In genomic region chr1:164855700-164856099, GRCm38 (mm10) we compare ENCODE assay signal across 8 mouse cellular contexts. TPM values are rescaled to one million over a fixed set of nuclear protein-coding genes. Genes with fewer than 3 reads are reported as not detected.
DNase-seq lines count a peak whose midpoint lies in the region; ATAC-seq and TF ChIP-seq lines count a peak whose summit lies in the region.
"Not testable (repeated sequence)": the region's sequence is repeated elsewhere in the genome, so short reads cannot be mapped to it uniquely, and the experiment has no call there.
"Had no signal": no experiment of that assay in that cellular context is flagged by ENCODE, and none has a peak within 500 bp of the region (broad histone marks: within the 10 kb centered on the region; RNA-seq: fewer than 3 reads in every experiment).

No protein-coding gene starts in this region.

- H3K4me1 ChIP-seq in heart, adult 2 months (ENCODE audit: control insufficient read depth, insufficient read depth, low read length); intestine, embryonic 15.5 days (replicated peaks): not testable (repeated sequence)

- not testable (repeated sequence) for H3K36me3 ChIP-seq in heart, adult 2 months (ENCODE audit: control insufficient read depth, insufficient read depth, low read length); intestine, embryonic 15.5 days

- not testable (repeated sequence) for H3K9ac ChIP-seq in heart, adult 2 months (ENCODE audit: low read depth, low read length); intestine, embryonic 15.5 days

- not testable (repeated sequence) for TF ChIP-seq EP300 in heart, adult 2 months (IDR thresholded peaks at IDR 0.05; ENCODE audit: insufficient read depth, low read depth, low read length)

- peak overlapping the region; percentile 7; the same call in 1 of the 2 replicates for H3K27ac ChIP-seq in heart, adult 2 months
- not testable (repeated sequence) for H3K27ac ChIP-seq in intestine, embryonic 15.5 days

- H3K79me2 ChIP-seq in heart, adult 2 months (replicated peaks; ENCODE audit: control insufficient read depth, insufficient read depth, low read length): not testable (repeated sequence)

- not testable (repeated sequence) for H3K4me2 ChIP-seq in intestine, embryonic 15.5 days (replicated peaks)

- not testable (repeated sequence) for H3K4me3 ChIP-seq in heart, adult 2 months; intestine, embryonic 15.5 days (replicated peaks)

- WGBS in heart, adult 2 months: 41% methylated on average over 2 of the region's 2 CpGs
- 42% methylated on average over 2 of the region's 2 CpGs for WGBS in intestine, embryonic 15.5 days

- ATAC-seq in cerebellum, adult (ENCODE audit: insufficient number of reproducible peaks, low FRiP score, low TSS enrichment): peak; percentile 80
- ATAC-seq in intestine, embryonic 15.5 days: peak; percentile 63

- not testable (repeated sequence) for H3K9me3 ChIP-seq in intestine, embryonic 15.5 days

- intact Hi-C loops in heart, adult 2 months (cut with DNase I): not testable (repeated sequence)

- peak; percentile 51 to 80 for DNase-seq in adrenal gland, adult (ENCODE audit: inconsistent age in 2 of 2, low spot score in 1 of 2)
- peak; percentile 78 to 88 for DNase-seq in cerebellum, postnatal 25 days
- peak; percentile 34 to 45 for DNase-seq in heart, adult 2 months
- peak; percentile 42 to 79 for DNase-seq in kidney, postnatal 36 days
- peak; percentile 32 for DNase-seq in ovary, adult 18-20 months (ENCODE audit: low spot score)

- TF ChIP-seq POLR2A in heart, adult 2 months (IDR thresholded peaks at IDR 0.05; ENCODE audit: insufficient read depth, low read depth, low read length): not testable (repeated sequence)

- not testable (repeated sequence) for TF ChIP-seq CTCF in heart, adult 2 months (IDR thresholded peaks at IDR 0.05)

- not testable (repeated sequence) for H3K27me3 ChIP-seq in heart, adult 2 months (ENCODE audit: control insufficient read depth, insufficient read depth, low read length); intestine, embryonic 15.5 days (replicated peaks)

RNA-seq across cellular contexts. Expression of gene Dpt, which starts 59.3 kb away (rescaled TPM):
- total RNA-seq in heart, adult 2 months (2021): 100 to 1,000 TPM in 1 of 2 experiments, 10 to 100 TPM in 1; 89.3 to 108 TPM
- polyA plus RNA-seq in heart, adult 2 months (2012; rRNA removed): 69.7 and 129 TPM in 2 replicates
- 5.7 and 8.2 TPM in 2 replicates for polyA plus RNA-seq in intestine, embryonic 15.5 days (2015; fragmentation: Nextera tagmentation; extraction: Ambion mirVana)
- polyA plus RNA-seq: heart, embryonic 10.5 days had no signal

Comparison
In these comparisons a context has a peak if more than half of its experiments do, and no peak if none do; other contexts are left out.
1. DNase-seq: peak in every context shown above with its lines; median percentile 83 in cerebellum, postnatal 25 days; 66 in adrenal gland, adult; 60 in kidney, postnatal 36 days; 40 in heart, adult 2 months; 32 in ovary, adult 18-20 months.